Mouse (Mus musculus) forebrain, embryonic 11.5 days (tissue): ENCODE measurements around the gene Fastkd3. TPM values are rescaled to one million over a fixed set of nuclear protein-coding genes. Genes with fewer than 3 reads are reported as not detected.
"Not testable (repeated sequence)": the region's sequence is repeated elsewhere in the genome, so short reads cannot be mapped to it uniquely, and the experiment has no call there.

ENCODE experiments used
- ATAC-seq: fragments of 200-750 bp; cut with Nextera tagmentation; replicated peaks from 2 replicates; pipeline ENCODE4 v1.8.0; 2017; ENCODE audit warnings: moderate TSS enrichment; ENCODE audit not compliant: low FRiP score
- DNase-seq: peaks from one replicate; pipeline ENCODE4 v3.0.0-alpha.2; 2017; ENCODE audit warnings: low spot score
- H3K27ac ChIP-seq: fragments of 300-500 bp; sonication (generic); 2 replicates; pipeline ENCODE4 v1.5.1; 2014; ENCODE audit warnings: low read depth, low read length
- H3K27me3 ChIP-seq: fragments of 300-500 bp; sonication (generic); 2 replicates; pipeline ENCODE4 v1.6.1; 2014; ENCODE audit warnings: mild to moderate bottlenecking, low read length, mixed read lengths; ENCODE audit not compliant: control insufficient read depth, insufficient read depth
- H3K36me3 ChIP-seq: fragments of 300-500 bp; sonication (generic); 2 replicates; pipeline ENCODE4 v1.6.1; 2014; ENCODE audit warnings: mild to moderate bottlenecking, low read length, moderate library complexity, mixed read lengths; ENCODE audit not compliant: control insufficient read depth, insufficient read depth
- H3K4me1 ChIP-seq: fragments of 300-500 bp; sonication (generic); replicated peaks from 2 replicates; pipeline ENCODE4 v1.6.1; 2014; ENCODE audit warnings: low read length, mixed read lengths; ENCODE audit not compliant: control insufficient read depth, insufficient read depth
- H3K4me2 ChIP-seq: fragments of 300-500 bp; sonication (generic); 2 replicates; pipeline ENCODE4 v1.6.1; 2014; ENCODE audit warnings: low read depth, mild to moderate bottlenecking, low read length, moderate library complexity, mixed read lengths; ENCODE audit not compliant: severe bottlenecking
- H3K4me3 ChIP-seq: fragments of 300-500 bp; sonication (generic); 2 replicates; pipeline ENCODE4 v1.5.1; 2014; ENCODE audit warnings: low read depth, low read length
- H3K9ac ChIP-seq: fragments of 300-500 bp; sonication (generic); 2 replicates; pipeline ENCODE4 v1.6.1; 2014; ENCODE audit warnings: low read length
- H3K9me3 ChIP-seq: fragments of 300-500 bp; sonication (generic); 2 replicates; pipeline ENCODE4 v1.6.1; 2016; ENCODE audit warnings: low read length, mixed read lengths; ENCODE audit not compliant: control insufficient read depth
- WGBS: fragments of 180-500 bp; shearing (Covaris S2); extraction: QIAGEN DNeasy Blood & Tissue Kit; methylation state at CpG from one replicate; pipeline ENCODE4 v1.1.7; 2014; 5-methylcytosine and 5-hydroxymethylcytosine counted together
- polyA plus RNA-seq: library from polyadenylated mRNA; unstranded; fragments of >200 nt; fragmentation: Nextera tagmentation; extraction: Ambion mirVana; gene quantifications from 2 replicates; pipeline ENCODE4 v1.2.1, GENCODE M21; 2014

The Fastkd3 gene
- polyA plus RNA-seq = 43.4 and 46.6 TPM in 2 replicates

DNA sequence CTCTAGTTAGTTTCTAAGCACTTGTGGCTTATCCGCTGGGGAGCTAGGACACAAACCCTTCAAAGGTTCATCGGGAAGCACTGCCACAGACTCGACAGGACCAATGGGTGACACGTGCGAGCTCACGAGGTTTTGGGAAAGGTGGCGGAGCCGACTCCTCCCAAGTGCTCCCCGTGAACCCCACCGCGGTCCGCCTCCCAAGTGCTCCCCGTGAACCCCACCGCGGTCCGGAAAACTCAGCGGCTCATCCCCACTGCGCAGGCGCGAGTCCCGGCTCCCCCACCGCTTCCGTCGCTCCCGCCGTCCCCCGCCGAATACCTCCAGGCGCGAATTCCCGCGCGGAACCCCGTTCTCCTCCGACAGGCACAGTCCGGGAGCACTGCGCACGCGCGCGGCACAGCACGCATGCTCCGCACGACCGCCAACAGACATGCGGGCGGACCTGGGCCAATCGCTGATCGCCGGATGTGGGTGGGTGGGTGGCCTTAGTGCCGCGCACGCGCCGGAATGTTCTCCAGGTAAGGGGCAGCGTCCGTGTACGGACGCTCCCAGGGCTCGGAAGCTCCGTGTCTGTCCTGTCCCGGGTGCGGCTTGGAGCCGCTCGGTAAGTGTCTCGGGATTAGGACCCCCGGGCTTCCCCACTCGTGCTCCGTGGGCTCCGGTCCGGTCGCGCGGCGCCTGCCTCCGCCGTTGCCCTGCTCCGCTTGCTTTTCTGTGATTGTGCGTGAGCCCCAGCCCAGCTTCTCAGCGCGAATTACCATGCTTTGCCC, at the start of gene Fastkd3, which contains the start of gene Mtrr:
Fastkd3 (plus strand) TSS at position 488 of the 770 bp plus-strand sequence.
Mtrr (minus strand) TSS at position 403 of the 770 bp plus-strand sequence.
- DNase-seq = peak; percentile 99
- ATAC-seq = peak; percentile 99
- H3K27ac ChIP-seq = peak within 1 kb of the TSS; percentile 59; the same call in 1 of the 2 replicates

DNA sequence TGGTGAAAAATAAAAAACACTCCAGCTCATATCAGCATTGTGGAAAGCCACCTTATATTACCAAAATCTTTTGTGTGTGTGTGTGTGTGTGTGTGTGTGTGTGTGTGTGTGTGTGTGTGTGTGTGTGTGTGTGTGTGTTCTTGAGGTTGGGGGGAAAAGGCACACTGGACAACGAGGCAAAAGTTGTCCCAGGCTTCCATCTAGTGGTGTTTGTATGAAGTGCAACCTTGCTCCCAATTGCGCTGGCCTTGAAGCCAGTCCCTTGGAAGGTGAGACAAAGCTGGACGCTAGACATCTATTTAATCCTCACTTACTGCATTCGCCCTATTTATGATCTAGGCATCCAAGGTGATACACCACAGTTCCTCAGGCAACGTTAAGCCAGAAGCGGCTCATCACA, 28.6 kb upstream of the Fastkd3 start:
- H3K36me3 ChIP-seq, H3K4me2 ChIP-seq, DNase-seq, H3K27me3 ChIP-seq, H3K9ac ChIP-seq, H3K4me3 ChIP-seq, H3K27ac ChIP-seq, H3K4me1 ChIP-seq, H3K9me3 ChIP-seq, ATAC-seq: not testable (repeated sequence)
- WGBS = 18% methylated on average over 4 of the region's 6 CpGs

More for the DNA sequence above, at the start of gene Fastkd3, which contains the start of gene Mtrr:
- Histone ChIP-seq H3K36me3 (peaks cover 6% of the 10 kb centered on the region; the same call in 1 of the 2 replicates), H3K9me3 (no peaks in the 10 kb centered on the region), H3K4me1 (peaks cover 4% of the 10 kb centered on the region; the same call in 1 of the 2 replicates), H3K4me2 (peak within 1 kb of the TSS; percentile 91), H3K27me3 (no peaks in the 10 kb centered on the region), H3K4me3 (peak within 1 kb of the TSS; percentile 78), H3K9ac (peak within 1 kb of the TSS; percentile 79)
- under 1% methylated on average over 76 of the region's 81 CpGs for WGBS

DNA sequence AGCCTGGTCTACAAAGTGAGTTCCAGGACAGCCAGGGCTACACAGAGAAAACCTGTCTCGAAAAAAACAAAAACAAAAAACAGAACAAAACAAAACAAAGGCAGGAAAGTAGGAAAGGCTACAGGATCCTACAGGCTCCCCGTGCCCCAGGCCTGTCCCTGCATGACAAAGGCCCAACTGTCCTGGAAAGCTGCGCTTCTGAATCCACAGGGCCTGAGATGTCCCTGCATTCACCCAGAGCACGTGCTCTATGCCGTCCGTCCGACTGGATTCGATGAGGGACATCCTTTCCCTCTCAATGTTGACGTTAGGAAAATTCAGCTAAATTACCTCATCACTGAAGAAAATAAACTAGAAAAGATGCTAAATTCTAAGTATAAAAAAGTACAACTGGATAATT, 13.9 kb upstream of the Fastkd3 start:
- no peak overlapping the region for H3K4me2 ChIP-seq
- peaks cover 7% of the 10 kb centered on the region; the same call in 1 of the 2 replicates for H3K36me3 ChIP-seq
- H3K27me3 ChIP-seq = no peaks in the 10 kb centered on the region
- H3K4me3 ChIP-seq = no peak overlapping the region
- no peaks in the 10 kb centered on the region for H3K9me3 ChIP-seq
- 92% methylated on average over 9 of the region's 9 CpGs for WGBS
- ATAC-seq (no peak), DNase-seq (peak; percentile 45)
- no peaks in the 10 kb centered on the region for H3K4me1 ChIP-seq
- H3K9ac ChIP-seq = no peak overlapping the region
- no peak overlapping the region for H3K27ac ChIP-seq

DNA sequence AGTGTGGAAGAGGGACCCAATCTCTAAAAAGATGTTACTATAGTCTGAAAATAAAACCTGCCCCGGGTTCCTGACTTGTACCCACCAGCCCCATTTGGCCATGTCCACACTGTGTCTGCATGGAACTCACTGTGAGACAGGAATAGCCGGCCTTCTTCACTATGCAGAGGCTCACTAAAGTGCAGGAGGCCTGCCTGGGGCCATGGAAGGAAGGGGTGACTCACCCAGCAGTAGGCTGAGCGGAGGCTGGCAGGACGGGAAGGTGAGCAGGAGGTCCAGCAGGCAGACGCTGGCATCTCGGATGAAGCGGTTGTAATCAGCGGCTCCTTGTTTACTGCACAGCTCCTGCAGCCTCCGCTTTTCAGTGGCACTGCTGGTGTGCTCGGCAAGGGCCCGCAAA, 13.5 kb upstream of the Fastkd3 start:
- 93% methylated on average over 11 of the region's 11 CpGs for WGBS

DNA sequence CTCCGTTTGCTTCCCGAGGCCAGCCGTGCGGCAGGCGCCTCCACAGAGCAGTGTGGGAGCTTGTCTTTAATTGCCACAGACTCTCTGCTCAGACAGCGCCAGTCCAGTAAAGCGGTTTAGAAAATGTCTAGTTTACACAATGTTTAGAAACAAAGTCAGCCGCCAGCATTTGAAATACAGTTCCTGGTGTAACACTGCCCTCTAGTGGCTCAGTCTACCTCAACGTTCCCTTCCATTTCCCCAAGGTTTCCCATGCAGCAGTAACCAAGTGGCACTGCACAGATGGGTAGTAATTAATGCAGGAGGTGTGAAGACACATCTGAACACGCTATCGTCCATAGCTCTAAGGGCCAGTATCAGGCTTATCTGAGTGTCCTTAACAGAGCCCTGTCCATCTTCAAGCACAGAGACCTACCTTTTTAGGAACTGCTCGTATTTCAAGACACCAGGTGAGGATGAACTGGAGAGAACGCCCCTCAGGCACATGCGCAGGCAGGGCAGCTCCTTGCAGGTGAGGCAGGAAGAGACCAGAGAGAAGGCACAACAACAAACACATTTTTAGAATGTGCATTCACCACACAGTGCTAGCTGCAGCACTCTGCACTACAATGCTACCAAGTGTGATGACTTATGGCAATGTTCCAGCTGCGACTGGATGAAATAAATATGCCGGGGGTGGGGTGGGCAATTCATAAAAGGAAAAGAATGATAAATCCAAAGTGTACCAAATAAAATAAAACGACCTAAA, 12.3 kb upstream of the Fastkd3 start:
- H3K9me3 ChIP-seq = no peaks in the 10 kb centered on the region
- no peak overlapping the region for H3K9ac ChIP-seq
- no peaks in the 10 kb centered on the region for H3K27me3 ChIP-seq
- peak; percentile 63 for ATAC-seq
- DNase-seq = peak; percentile 64
- no peak overlapping the region for H3K27ac ChIP-seq
- no peaks in the 10 kb centered on the region for H3K4me1 ChIP-seq
- H3K4me3 ChIP-seq = no peak overlapping the region
- no peak overlapping the region for H3K4me2 ChIP-seq
- WGBS = 74% methylated on average over 17 of the region's 17 CpGs
- peaks cover 4% of the 10 kb centered on the region; the same call in 1 of the 2 replicates for H3K36me3 ChIP-seq

More for the DNA sequence above, 13.5 kb upstream of the Fastkd3 start:
- Histone ChIP-seq H3K4me3 (no peak overlapping the region), H3K27me3 (no peaks in the 10 kb centered on the region), H3K27ac (no peak overlapping the region), H3K4me1 (no peaks in the 10 kb centered on the region), H3K9me3 (no peaks in the 10 kb centered on the region), H3K36me3 (peaks cover 7% of the 10 kb centered on the region; the same call in 1 of the 2 replicates), H3K4me2 (no peak overlapping the region), H3K9ac (no peak overlapping the region)
- ATAC-seq = no peak
- peak; percentile 29 for DNase-seq

DNA sequence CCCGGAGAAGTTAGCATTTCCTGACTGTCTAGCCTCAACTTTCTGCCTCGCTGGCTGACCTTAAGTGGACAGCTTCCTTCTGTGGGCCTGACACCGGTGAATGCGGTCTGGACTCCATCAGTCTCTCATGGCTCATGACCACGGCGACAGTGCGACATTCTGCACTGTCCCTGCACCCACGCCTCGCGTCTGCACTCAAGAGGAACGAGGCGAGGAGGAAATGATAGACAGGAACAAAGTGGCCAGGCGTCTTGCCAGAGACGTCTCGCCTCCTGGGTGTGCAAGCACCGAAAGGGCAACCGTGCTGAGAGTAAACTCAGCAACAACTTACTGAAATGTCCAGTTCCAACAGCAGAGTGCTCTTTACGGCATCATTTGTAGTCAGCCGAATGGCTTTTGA, 9.8 kb upstream of the Fastkd3 start:
- no peak overlapping the region for H3K9ac ChIP-seq
- DNase-seq = no peak
- 93% methylated on average over 19 of the region's 19 CpGs for WGBS
- no peak overlapping the region for H3K4me3 ChIP-seq
- peaks cover 4% of the 10 kb centered on the region; the same call in 1 of the 2 replicates for H3K36me3 ChIP-seq
- no peaks in the 10 kb centered on the region for H3K9me3 ChIP-seq
- no peak overlapping the region for H3K27ac ChIP-seq
- no peaks in the 10 kb centered on the region for H3K27me3 ChIP-seq
- H3K4me1 ChIP-seq = no peaks in the 10 kb centered on the region
- ATAC-seq = no peak
- H3K4me2 ChIP-seq = no peak overlapping the region

DNA sequence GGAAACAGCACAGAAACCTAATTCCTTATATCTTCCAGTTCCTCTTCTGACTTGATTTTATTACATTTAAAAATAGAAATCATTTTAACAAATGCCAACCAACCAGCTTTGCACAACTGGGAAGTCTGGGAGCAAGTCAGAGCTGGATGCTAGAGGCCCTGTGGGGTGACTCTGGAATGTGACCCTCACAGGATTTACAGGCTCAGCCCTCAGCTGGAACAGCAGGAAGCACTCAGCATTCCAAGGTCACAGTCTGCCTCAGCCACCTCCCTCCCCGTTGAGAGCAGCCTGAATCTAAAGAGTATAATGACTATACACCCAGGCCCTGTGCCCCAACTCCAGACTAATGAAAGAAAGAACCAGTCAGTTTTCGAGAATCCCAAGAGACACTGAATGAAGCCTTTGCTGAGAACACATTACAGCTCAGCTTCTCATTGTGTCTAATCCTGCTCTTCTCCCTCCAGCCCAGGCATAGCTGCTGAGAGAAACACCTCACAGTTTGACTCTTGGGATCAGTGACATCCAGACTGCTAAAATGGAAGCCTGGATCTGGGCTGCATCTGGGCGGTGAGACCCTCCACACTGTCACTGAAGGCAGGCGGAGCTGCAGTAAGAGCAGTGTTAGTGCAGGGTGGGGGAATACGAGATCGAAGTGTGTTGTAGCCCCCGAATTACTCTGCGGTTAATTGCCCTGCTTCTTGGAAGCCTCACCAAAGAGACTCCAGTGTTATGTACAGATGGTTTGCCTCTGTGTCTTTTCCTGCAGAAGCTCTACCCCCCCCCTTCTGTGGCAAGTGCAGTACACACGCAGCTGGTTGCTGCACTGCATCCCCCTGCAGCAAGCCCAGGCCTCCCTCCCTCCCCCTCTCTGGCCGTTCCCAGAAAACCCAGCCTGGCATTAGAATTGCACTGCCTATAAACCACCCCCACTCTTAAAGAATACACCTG, 8.8 kb upstream of the Fastkd3 start:
- Histone ChIP-seq H3K27me3 (no peaks in the 10 kb centered on the region), H3K4me2 (no peak overlapping the region), H3K36me3 (peaks cover 4% of the 10 kb centered on the region; the same call in 1 of the 2 replicates), H3K9ac (no peak overlapping the region), H3K27ac (no peak overlapping the region), H3K4me1 (no peaks in the 10 kb centered on the region), H3K4me3 (no peak overlapping the region), H3K9me3 (no peaks in the 10 kb centered on the region)
- DNase-seq (no peak), ATAC-seq (peak; percentile 43)
- 68% methylated on average over 10 of the region's 10 CpGs for WGBS

DNA sequence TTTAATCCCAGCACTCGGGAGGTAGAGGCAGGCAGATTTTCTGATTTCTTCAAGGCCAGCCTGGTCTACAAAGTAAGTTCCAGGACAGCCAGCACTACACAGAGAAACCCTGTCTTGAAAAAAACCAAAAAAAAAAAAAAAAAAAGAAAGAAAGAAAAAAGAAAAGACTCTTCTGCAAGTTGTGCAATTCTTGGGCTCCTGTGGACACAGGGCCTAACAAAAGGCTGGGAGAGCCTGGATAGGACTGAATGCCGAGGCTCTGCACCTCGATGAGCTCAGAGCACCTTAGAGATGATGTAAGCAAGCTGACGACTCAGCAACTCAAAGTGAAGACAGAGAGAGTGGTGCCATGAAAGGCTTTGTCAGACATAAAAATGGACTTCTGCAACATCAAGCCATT, 7.6 kb upstream of the Fastkd3 start:
- 87% methylated on average over 4 of the region's 4 CpGs for WGBS
- Histone ChIP-seq H3K9ac (no peak overlapping the region), H3K36me3 (peaks cover 4% of the 10 kb centered on the region; the same call in 1 of the 2 replicates), H3K4me2 (no peak overlapping the region), H3K27me3 (no peaks in the 10 kb centered on the region), H3K4me3 (no peak overlapping the region), H3K4me1 (no peaks in the 10 kb centered on the region), H3K27ac (no peak overlapping the region), H3K9me3 (no peaks in the 10 kb centered on the region)
- ATAC-seq (no peak), DNase-seq (no peak)
